Mouse (Mus musculus) cerebellum, adult 2 months (tissue): ENCODE data around the gene Phf11d. TPM values are rescaled to one million over a fixed set of nuclear protein-coding genes. Genes with fewer than 3 reads are reported as not detected.
A peak's percentile ranks its signal among the peaks of the same experiment; 100 is the strongest.
"Not testable (repeated sequence)": the region's sequence is repeated elsewhere in the genome, so short reads cannot be mapped to it uniquely, and the experiment has no call there.

ENCODE experiments used
- DNase-seq, 2 experiments: peaks; one replicate each; pipeline ENCODE4 v3.0.0; 2021
- H3K27ac ChIP-seq: fragments of 200-500 bp; 2 replicates; pipeline ENCODE4 v1.5.1; 2012; ENCODE audit warnings: low read length, control low read depth, inconsistent platforms; ENCODE audit not compliant: insufficient read depth
- H3K27me3 ChIP-seq: fragments of 200-500 bp; 2 replicates; pipeline ENCODE4 v1.6.1; 2012; ENCODE audit warnings: inconsistent platforms, mild to moderate bottlenecking, low read length, moderate library complexity; ENCODE audit not compliant: control insufficient read depth, insufficient read depth
- H3K4me1 ChIP-seq: fragments of 200-500 bp; 2 replicates; pipeline ENCODE4 v1.6.1; 2011; ENCODE audit warnings: low read length; ENCODE audit not compliant: control insufficient read depth, insufficient read depth
- H3K4me3 ChIP-seq: fragments of 200-500 bp; replicated peaks from 2 replicates; pipeline ENCODE3; 2011; ENCODE audit warnings: mild to moderate bottlenecking, low read depth, low read length, control low read depth; ENCODE audit not compliant: insufficient read depth
- CTCF ChIP-seq: fragments of 200-500 bp; IDR thresholded peaks from 2 replicates; pipeline ENCODE4 v1.5.1; 2011; ENCODE audit warnings: low read depth, mild to moderate bottlenecking, control low read depth, low read length, moderate library complexity, borderline replicate concordance; ENCODE audit not compliant: insufficient read depth
- POLR2A ChIP-seq: fragments of 200-500 bp; IDR thresholded peaks from 2 replicates; pipeline ENCODE4 v1.6.1; 2011; ENCODE audit warnings: low read length, control low read depth, borderline replicate concordance; ENCODE audit not compliant: insufficient read depth
- WGBS: fragments of 180-500 bp; shearing (Covaris S2); methylation state at CpG from one replicate; pipeline ENCODE4 v1.1.7; 2018; 5-methylcytosine and 5-hydroxymethylcytosine counted together
- polyA plus RNA-seq: library from polyadenylated mRNA; depleted of rRNA; stranded (reverse); fragments of >200 nt; gene quantifications from 2 replicates; pipeline ENCODE4 v1.2.3, GENCODE M21; 2012; rRNA removed

Gene Phf11d
- polyA plus RNA-seq, result 0.49 and 0.95 TPM in 2 replicates

DNA sequence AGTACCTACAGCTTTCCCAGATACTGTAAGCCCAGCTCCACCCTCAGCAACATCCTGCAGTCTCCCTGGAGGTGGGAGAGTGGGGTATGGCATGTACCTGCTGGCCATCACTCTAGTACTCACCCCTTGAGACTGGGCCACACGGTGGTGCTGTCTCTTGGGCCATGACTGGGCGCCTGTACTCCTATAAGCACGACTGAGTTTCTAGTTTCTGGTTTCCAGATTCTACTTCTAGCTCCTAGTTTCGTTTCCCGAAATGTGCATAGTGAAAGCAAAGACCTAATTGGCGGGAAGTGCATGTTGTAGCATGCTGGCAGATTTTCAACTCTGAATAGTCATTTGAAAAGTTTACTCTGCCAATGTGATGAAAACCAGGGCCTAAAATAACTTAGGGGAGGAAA lies at the start of gene Phf11d:
Gene Phf11d (minus strand): TSS at position 227 of the 401 bp plus-strand sequence.
- no peak within 1 kb of the TSS for H3K27ac ChIP-seq
- H3K4me3 ChIP-seq, result no peak within 1 kb of the TSS
- no peak for DNase-seq
- TF ChIP-seq CTCF (no peak), POLR2A (no peak)
- H3K27me3 ChIP-seq, result no peaks in the 10 kb centered on the region
- H3K4me1 ChIP-seq, result no peaks in the 10 kb centered on the region
- 79% methylated on average over 6 of the region's 6 CpGs for WGBS

DNA sequence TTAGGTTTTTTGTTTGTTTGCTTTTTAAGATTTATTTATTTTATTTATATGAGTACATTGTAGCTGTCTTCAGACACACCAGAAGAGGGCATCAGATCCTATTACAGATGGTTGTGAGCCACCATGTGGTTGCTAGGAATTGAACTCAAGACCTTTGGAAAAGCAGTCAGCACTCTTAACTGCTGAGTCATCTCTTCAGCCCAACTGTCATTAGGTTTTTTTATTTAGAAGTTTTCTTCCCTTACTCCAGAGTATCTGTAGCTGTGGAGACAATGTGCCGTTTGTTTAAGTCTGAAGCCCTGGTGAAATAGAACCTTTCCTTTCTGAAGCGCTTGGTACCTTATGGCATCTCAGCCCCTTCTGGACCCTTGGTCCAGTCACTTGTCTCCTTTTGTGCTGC lies 49.7 kb upstream of the Phf11d start:
- not testable (repeated sequence) for H3K4me3 ChIP-seq, H3K27ac ChIP-seq, H3K4me1 ChIP-seq, DNase-seq, H3K27me3 ChIP-seq
- 100% methylated on average over 2 of the region's 2 CpGs for WGBS

DNA sequence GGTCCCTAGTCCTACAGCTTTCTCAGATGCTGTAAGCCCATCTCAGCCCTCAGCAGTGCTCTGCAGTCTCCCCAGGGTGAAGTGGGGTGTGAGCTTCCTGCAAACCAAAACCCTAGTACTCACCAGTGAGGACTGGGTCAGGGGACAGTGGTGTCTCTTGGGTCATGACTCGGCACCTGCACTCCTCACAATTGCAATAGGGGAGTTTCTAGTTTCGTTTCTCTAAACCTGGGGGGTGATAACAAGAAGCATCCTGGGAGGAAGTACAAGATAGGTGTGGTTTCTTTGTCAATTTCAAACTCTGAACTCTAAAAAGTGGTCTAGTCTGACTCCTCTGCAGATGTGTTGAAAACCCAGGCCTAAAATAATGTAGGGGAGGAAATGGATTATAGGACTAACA lies 31.7 kb upstream of the Phf11d start:
- H3K4me3 ChIP-seq, result no peak overlapping the region
- DNase-seq, result no peak
- 90% methylated on average over 2 of the region's 2 CpGs for WGBS

DNA sequence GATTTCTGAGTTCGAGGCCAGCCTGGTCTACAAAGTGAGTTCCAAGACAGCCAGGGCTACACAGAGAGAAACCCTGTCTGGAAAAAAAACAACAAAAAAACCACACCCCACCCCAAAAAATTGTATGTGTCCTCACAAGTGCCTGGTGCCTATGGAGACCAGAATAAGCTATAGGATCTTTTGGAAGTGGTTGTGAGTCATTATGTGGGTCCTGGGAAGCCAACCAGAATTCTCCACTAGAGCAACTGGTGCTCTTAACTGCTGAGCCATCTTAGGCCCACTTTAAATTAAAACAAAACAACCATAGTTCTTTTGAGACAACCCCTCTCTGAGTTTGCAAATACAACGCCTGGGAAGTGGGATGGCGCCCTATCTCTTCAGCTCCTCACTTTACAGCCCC lies 30.0 kb upstream of the Phf11d start, which contains the start of gene Phf11c:
Gene Phf11c (minus strand): TSS at position 101 of the 400 bp plus-strand sequence.
- WGBS, result 91% methylated on average over 3 of the region's 3 CpGs
- H3K27me3 ChIP-seq, result no peaks in the 10 kb centered on the region
- H3K4me3 ChIP-seq, result no peak within 1 kb of the TSS
- DNase-seq, result no peak
- TF ChIP-seq CTCF, result no peak
- no peak for TF ChIP-seq POLR2A
- no peak within 1 kb of the TSS for H3K27ac ChIP-seq
- H3K4me1 ChIP-seq, result no peaks in the 10 kb centered on the region

More for the DNA sequence above, 31.7 kb upstream of the Phf11d start:
- no peaks in the 10 kb centered on the region for H3K4me1 ChIP-seq
- H3K27me3 ChIP-seq, result no peaks in the 10 kb centered on the region
- TF ChIP-seq CTCF, result no peak
- TF ChIP-seq POLR2A, result no peak
- H3K27ac ChIP-seq, result no peak overlapping the region

DNA sequence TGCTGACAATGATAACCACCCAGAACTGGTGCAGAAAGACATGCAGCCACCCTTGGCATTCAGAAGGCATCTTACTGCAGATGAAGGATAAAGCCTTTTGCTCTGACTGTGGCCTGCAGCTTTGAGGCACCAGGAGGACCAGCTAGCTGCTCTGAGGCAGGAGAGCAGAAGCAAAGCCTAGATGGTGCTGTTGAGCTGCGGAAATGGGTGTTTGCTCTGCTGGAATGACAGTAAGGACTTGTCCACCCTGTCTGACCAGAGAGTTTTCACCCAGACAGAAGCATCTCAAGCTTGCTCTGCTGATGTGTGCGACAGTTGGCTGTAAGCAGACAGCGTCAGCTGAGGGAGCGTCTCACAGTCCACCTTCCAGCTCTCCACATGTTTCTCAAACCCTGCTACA lies 24.9 kb upstream of the Phf11d start:
- not testable (repeated sequence) for H3K4me3 ChIP-seq, H3K27me3 ChIP-seq, H3K27ac ChIP-seq, H3K4me1 ChIP-seq
- WGBS, result 67% methylated on average over 4 of the region's 4 CpGs
- DNase-seq, result peak; percentile 4 to 13

DNA sequence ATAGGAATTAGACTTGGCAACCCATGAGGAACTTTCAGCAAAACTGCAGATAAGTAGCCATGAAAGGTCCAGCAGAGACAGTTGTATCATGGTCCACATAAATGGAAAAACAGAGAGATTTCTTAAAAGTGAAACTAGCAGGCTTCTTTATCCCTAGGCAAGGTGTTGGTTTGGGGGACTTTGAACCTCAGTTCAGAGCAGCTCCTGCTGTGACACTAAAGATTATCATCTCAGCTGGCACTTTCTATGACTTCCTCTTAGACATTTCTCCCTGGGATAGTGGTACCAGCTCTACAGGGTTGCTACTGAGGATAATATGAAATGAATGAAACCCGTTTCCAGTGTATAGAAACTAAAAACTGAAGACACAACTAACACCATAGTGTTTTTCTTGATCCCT lies 24.3 kb upstream of the Phf11d start:
- DNase-seq, result no peak
- Histone ChIP-seq H3K27ac (no peak overlapping the region), H3K27me3 (no peaks in the 10 kb centered on the region), H3K4me3 (no peak overlapping the region), H3K4me1 (no peaks in the 10 kb centered on the region)
- 50% methylated on average over 1 of the region's 1 CpGs for WGBS
- TF ChIP-seq POLR2A, result no peak
- no peak for TF ChIP-seq CTCF

DNA sequence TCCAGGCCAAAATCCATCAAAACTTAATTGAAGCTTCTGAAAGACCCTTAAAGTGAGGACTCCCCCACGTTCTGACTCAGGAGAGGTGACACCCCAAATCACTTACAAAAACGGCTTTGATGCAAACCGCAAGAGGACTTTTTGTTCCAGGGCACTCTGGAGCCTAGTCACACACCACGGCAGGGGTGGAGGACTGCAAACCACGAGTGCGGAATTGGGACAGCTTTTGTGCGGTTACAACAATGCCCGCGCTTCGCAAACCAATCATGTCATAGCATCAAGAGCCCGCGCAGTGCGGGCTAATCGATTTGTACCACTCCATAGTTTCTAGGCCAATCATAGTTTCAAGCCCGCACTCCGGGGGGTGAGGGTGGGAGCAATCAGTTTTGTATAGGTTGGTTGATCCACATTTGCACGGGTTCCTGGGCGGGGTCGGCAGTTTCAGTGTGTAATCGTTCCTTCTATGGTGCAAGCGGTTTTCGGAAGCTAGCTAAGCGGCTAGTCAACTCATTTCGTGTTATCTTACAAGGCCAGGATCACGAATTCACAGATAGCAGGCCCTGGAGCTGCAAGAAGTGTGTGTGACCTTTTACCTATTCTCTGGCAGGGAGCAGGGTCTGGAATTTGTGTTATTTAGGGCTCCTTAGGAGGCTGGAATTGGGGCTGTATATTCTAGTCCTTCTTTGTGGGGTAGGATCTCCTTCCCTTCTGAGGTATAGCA lies 5.2 kb upstream of the Phf11d start:
- TF ChIP-seq POLR2A (no peak), CTCF (no peak)
- Histone ChIP-seq H3K4me3 (no peak overlapping the region), H3K27me3 (no peaks in the 10 kb centered on the region), H3K4me1 (no peaks in the 10 kb centered on the region), H3K27ac (no peak overlapping the region)
- DNase-seq, result no peak
- 90% methylated on average over 25 of the region's 25 CpGs for WGBS

DNA sequence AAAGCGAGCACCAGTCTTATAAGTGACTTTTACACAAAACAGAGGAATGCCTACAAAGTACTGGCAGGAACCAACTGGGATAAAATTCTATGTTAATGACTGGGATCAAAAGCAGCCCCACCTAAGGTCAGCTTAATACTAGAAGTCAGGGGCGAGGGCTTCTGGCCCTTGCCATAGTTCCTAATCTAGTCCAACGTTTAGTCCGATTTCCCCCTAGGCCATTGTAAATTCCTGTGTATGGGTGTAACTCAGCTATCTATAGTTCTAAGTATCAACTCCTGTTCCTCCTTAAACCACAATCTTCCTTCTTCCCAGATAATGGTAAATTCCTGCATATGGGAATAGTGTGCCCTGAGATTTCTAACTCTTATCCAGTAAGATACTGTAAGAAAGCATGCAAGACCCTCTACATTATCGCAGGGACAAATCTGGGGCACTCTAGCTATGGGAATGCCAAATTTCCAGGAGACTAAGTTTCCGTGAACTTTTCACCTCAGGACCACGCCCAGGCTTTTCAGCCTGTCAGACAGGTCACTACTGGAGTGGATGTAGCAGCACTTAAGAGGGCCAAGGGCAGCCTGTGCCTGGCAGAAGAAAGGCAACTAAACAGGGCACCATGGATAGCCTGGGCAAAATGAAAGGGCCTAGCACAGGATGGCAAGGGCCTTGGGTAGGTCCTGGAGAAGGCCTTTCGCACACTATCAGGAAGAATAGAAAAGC lies 1.3 kb upstream of the Phf11d start:
- Histone ChIP-seq H3K27me3 (no peaks in the 10 kb centered on the region), H3K4me1 (no peaks in the 10 kb centered on the region), H3K27ac (no peak overlapping the region), H3K4me3 (no peak overlapping the region)
- TF ChIP-seq POLR2A (no peak), CTCF (no peak)
- no peak for DNase-seq
- 89% methylated on average over 8 of the region's 8 CpGs for WGBS

DNA sequence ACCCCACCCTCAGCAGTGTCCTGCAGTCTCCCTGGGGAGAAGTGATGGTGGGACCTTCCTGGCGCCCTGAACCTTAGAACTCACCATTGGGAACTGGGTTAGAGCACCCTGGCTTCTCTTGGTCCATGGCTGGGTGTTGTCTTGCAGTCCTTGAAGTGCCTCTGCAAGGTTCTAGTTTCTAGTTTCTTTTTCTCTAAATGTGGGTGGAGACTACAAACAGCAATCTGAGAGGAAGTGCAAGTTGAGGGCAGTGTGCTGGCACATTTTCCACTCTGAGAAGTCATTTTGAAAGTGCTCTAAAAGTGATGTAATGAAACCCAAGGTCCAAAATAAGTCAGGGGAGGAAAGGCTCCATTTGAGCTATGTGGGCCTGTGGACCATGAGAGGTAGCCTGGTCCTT lies 24.1 kb downstream of the Phf11d start, which contains the start of gene Phf11b:
Gene Phf11b (minus strand): TSS at position 163 of the 400 bp plus-strand sequence.
- 53% methylated on average over 1 of the region's 1 CpGs for WGBS
- H3K27me3 ChIP-seq, result not testable (repeated sequence)

More for the DNA sequence above, 24.1 kb downstream of the Phf11d start, which contains the start of gene Phf11b:
- H3K4me1 ChIP-seq, DNase-seq, H3K4me3 ChIP-seq, H3K27ac ChIP-seq: not testable (repeated sequence)
